Mouse (Mus musculus) lung, postnatal 25 days (tissue): Measurements from ENCODE around the gene Pde4c.

Experiments used
- DNase-seq: peaks from one replicate; pipeline ENCODE4 v3.0.0; 2022; ENCODE audit warnings: low spot score

Gene Pde4c

GRCm38 (mm10) chr8:70766571-70767440, 43.3 kb downstream of the Pde4c start:
- peak; percentile 91 for DNase-seq

- DNase-seq = no peak
Observed at GRCm38 (mm10) chr8:70767503-70767902, 44.0 kb downstream of the Pde4c start.

GRCm38 (mm10) chr8:70768231-70768776, 44.8 kb downstream of the Pde4c start:
- DNase-seq = no peak

GRCm38 (mm10) chr8:70768956-70769355, 45.4 kb downstream of the Pde4c start:
- DNase-seq = no peak

- peak; percentile 96 for DNase-seq
Observed at GRCm38 (mm10) chr8:70769359-70769758, 45.8 kb downstream of the Pde4c start.

- no peak for DNase-seq
Observed at GRCm38 (mm10) chr8:70769858-70770257, 46.3 kb downstream of the Pde4c start.

GRCm38 (mm10) chr8:70770748-70771147, 47.2 kb downstream of the Pde4c start:
- no peak for DNase-seq

- DNase-seq = no peak
Observed at GRCm38 (mm10) chr8:70771217-70771616, 47.7 kb downstream of the Pde4c start.

- no peak for DNase-seq
Observed at GRCm38 (mm10) chr8:70772075-70772474, 48.6 kb downstream of the Pde4c start.

- no peak for DNase-seq
Observed at GRCm38 (mm10) chr8:70772890-70773289, 49.4 kb downstream of the Pde4c start.

- no peak for DNase-seq
Observed at GRCm38 (mm10) chr8:70773410-70773809, 49.9 kb downstream of the Pde4c start.

GRCm38 (mm10) chr8:70773833-70774232, 50.3 kb downstream of the Pde4c start:
- peak; percentile 76 for DNase-seq

GRCm38 (mm10) chr8:70774740-70775139, 51.2 kb downstream of the Pde4c start:
- DNase-seq = no peak

GRCm38 (mm10) chr8:70775227-70775626, 51.7 kb downstream of the Pde4c start:
- DNase-seq = no peak

GRCm38 (mm10) chr8:70775851-70776495, 52.5 kb downstream of the Pde4c start:
- DNase-seq = no peak

GRCm38 (mm10) chr8:70776496-70777444, 53.2 kb downstream of the Pde4c start, which contains the start of gene Pik3r2:
Gene Pik3r2 (minus strand): TSS chr8:70776713.
- peak; percentile 97 for DNase-seq

GRCm38 (mm10) chr8:70780093-70780492, 56.6 kb downstream of the Pde4c start:
- no peak for DNase-seq

GRCm38 (mm10) chr8:70786291-70787050, 63.0 kb downstream of the Pde4c start:
- no peak for DNase-seq

- DNase-seq = no peak
Observed at GRCm38 (mm10) chr8:70787051-70787445, 63.5 kb downstream of the Pde4c start.

GRCm38 (mm10) chr8:70787941-70788667, 64.6 kb downstream of the Pde4c start:
- no peak for DNase-seq
